Mouse (Mus musculus): Measurements from ENCODE around the gene Kcnk16. TPM values are rescaled to one million over a fixed set of nuclear protein-coding genes. Genes with fewer than 3 reads are reported as not detected.

Kcnk16 gene
- polyA plus RNA-seq, 1 experiment from 2014 or later = 5.5 TPM

DNA sequence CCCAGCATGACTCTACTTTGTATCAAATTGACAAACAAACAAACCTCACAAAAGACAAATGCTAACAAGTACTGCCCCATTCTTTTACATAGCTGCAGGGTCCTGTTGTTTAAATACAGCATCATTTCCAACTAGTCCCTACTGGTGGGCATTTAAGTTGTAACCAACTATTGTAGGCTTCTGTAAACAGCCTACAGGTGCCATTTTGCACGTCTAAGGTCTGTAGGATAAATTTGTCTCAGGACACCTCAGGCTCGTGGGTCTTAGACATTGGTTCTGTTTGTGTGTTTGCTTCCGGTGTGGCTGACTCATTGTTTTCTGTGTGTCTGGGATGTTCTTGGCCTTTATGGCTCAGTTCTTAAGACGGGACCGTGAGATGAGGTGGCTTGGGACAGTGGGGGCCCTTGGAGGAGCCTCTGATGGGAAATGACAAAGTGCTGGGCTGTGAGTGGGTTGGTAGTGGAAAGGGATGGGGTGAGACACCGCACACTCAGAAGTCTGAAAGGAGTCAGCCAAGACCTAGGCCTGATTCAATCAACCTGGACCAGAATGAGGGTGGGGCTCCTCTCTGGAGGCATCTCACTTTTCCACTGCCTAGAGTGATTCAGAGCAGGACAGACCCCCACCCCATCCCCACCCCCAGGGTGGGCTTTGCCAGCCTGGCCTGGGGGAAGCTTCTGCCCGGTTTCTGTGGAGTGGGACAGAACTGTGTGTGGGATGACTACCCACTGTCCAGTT lies 52.3 kb downstream of the Kcnk16 start:
- H3K9ac ChIP-seq (ENCODE audit: low read length) = no peak overlapping the region
- no peak; the same call in 1 of the 2 replicates for ATAC-seq (replicated peaks; ENCODE audit: low FRiP score, low TSS enrichment, low read depth)
- no peaks in the 10 kb centered on the region for H3K9me3 ChIP-seq (ENCODE audit: control insufficient read depth, low read length)
- H3K4me2 ChIP-seq (ENCODE audit: low read length) = no peak overlapping the region
- 88% methylated on average over 7 of the region's 7 CpGs for WGBS
- no peaks in the 10 kb centered on the region for H3K36me3 ChIP-seq (ENCODE audit: control insufficient read depth, insufficient read depth, low read length)
- H3K27me3 ChIP-seq (replicated peaks; ENCODE audit: control insufficient read depth, insufficient read depth, low read length) = no peaks in the 10 kb centered on the region
- no peak overlapping the region for H3K27ac ChIP-seq (ENCODE audit: low read depth)
- H3K4me3 ChIP-seq (ENCODE audit: low read depth, low read length) = no peak overlapping the region
- no peak for DNase-seq (ENCODE audit: low spot score)
- H3K4me1 ChIP-seq (replicated peaks; ENCODE audit: control insufficient read depth, insufficient read depth, low read length) = no peaks in the 10 kb centered on the region

GRCm38 (mm10) chr14:20215826-20216225 lies 53.2 kb downstream of the Kcnk16 start:
- no peak for ATAC-seq (replicated peaks; ENCODE audit: low FRiP score, low TSS enrichment, low read depth)
- H3K4me1 ChIP-seq (replicated peaks; ENCODE audit: control insufficient read depth, insufficient read depth, low read length) = no peaks in the 10 kb centered on the region
- H3K4me3 ChIP-seq (ENCODE audit: low read depth, low read length) = no peak overlapping the region
- no peak overlapping the region for H3K27ac ChIP-seq (ENCODE audit: low read depth)
- DNase-seq (ENCODE audit: low spot score) = no peak
- no peaks in the 10 kb centered on the region for H3K27me3 ChIP-seq (replicated peaks; ENCODE audit: control insufficient read depth, insufficient read depth, low read length)
- H3K36me3 ChIP-seq (ENCODE audit: control insufficient read depth, insufficient read depth, low read length) = no peaks in the 10 kb centered on the region
- H3K9me3 ChIP-seq (ENCODE audit: control insufficient read depth, low read length) = no peaks in the 10 kb centered on the region
- WGBS = 33% methylated on average over 5 of the region's 5 CpGs
- H3K4me2 ChIP-seq (ENCODE audit: low read length) = no peak overlapping the region
- H3K9ac ChIP-seq (ENCODE audit: low read length) = no peak overlapping the region

DNA sequence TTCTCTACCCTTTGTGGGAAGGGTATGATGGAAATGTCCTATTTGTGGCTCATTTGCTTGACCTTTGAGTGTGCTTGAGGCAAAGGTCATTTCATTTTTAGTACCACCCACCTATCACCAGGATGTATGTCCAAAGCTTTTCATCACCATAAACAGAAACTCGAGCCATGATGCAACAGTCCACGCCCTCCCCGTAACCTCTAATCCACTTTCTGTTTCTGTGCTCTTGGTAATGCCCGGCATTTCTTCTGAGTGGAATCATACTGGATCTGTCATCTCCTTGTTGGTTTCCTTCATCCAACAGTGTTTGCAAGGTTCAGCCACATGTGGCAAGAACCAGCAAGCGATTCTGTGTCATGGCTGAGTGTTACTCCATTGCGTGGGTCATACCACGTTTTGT lies 54.9 kb downstream of the Kcnk16 start:
- H3K36me3 ChIP-seq (ENCODE audit: control insufficient read depth, insufficient read depth, low read length) = no peaks in the 10 kb centered on the region
- no peak overlapping the region for H3K4me3 ChIP-seq (ENCODE audit: low read depth, low read length)
- WGBS = 80% methylated on average over 7 of the region's 7 CpGs
- no peaks in the 10 kb centered on the region for H3K4me1 ChIP-seq (replicated peaks; ENCODE audit: control insufficient read depth, insufficient read depth, low read length)
- no peak for ATAC-seq (replicated peaks; ENCODE audit: low FRiP score, low TSS enrichment, low read depth)
- H3K9me3 ChIP-seq (ENCODE audit: control insufficient read depth, low read length) = no peaks in the 10 kb centered on the region
- H3K27me3 ChIP-seq (replicated peaks; ENCODE audit: control insufficient read depth, insufficient read depth, low read length) = no peaks in the 10 kb centered on the region
- H3K4me2 ChIP-seq (ENCODE audit: low read length) = no peak overlapping the region
- H3K27ac ChIP-seq (ENCODE audit: low read depth) = no peak overlapping the region
- no peak for DNase-seq (ENCODE audit: low spot score)
- H3K9ac ChIP-seq (ENCODE audit: low read length) = no peak overlapping the region

- no peaks in the 10 kb centered on the region for H3K9me3 ChIP-seq (ENCODE audit: control insufficient read depth, low read length)
- H3K27ac ChIP-seq (ENCODE audit: low read depth) = no peak overlapping the region
- no peak overlapping the region for H3K4me3 ChIP-seq (ENCODE audit: low read depth, low read length)
- DNase-seq (ENCODE audit: low spot score) (no peak), ATAC-seq (replicated peaks; ENCODE audit: low FRiP score, low TSS enrichment, low read depth) (no peak)
- no peaks in the 10 kb centered on the region for H3K27me3 ChIP-seq (replicated peaks; ENCODE audit: control insufficient read depth, insufficient read depth, low read length)
- H3K4me2 ChIP-seq (ENCODE audit: low read length) = no peak overlapping the region
- WGBS = 41% methylated on average over 9 of the region's 9 CpGs
- H3K9ac ChIP-seq (ENCODE audit: low read length) = no peak overlapping the region
- H3K36me3 ChIP-seq (ENCODE audit: control insufficient read depth, insufficient read depth, low read length) = no peaks in the 10 kb centered on the region
- H3K4me1 ChIP-seq (replicated peaks; ENCODE audit: control insufficient read depth, insufficient read depth, low read length) = 0 out of 2 replicates have a peak, but pooled peaks cover 7% of the 10 kb centered on the region
Observed at GRCm38 (mm10) chr14:20211754-20212601, 57.0 kb downstream of the Kcnk16 start.

Other genes with a start within 250 kb of the Kcnk16 start
- 13.1 and 13.7 TPM in 2 replicates for gene Saysd1, start 130.7 kb downstream of the Kcnk16 start, polyA plus RNA-seq (2014; fragmentation: Nextera tagmentation; extraction: Ambion mirVana)
- gene Kcnk5, start 87.4 kb downstream of the Kcnk16 start, polyA plus RNA-seq (2014; fragmentation: Nextera tagmentation; extraction: Ambion mirVana) = 5.6 and 7.3 TPM in 2 replicates
- gene Nudt13, start 25.5 kb upstream of the Kcnk16 start, polyA plus RNA-seq (2014; fragmentation: Nextera tagmentation; extraction: Ambion mirVana) = 13.3 and 18.2 TPM in 2 replicates
- 58.1 and 62.7 TPM in 2 replicates for gene Ecd, start 78.9 kb upstream of the Kcnk16 start, polyA plus RNA-seq (2014; fragmentation: Nextera tagmentation; extraction: Ambion mirVana)
- gene Fam149b, start 79.0 kb upstream of the Kcnk16 start, polyA plus RNA-seq (2014; fragmentation: Nextera tagmentation; extraction: Ambion mirVana) = 33.5 and 34.5 TPM in 2 replicates
- 130 and 147 TPM in 2 replicates for gene Dnajc9, start 119.7 kb upstream of the Kcnk16 start, polyA plus RNA-seq (2014; fragmentation: Nextera tagmentation; extraction: Ambion mirVana)
- gene Mrps16, start 124.4 kb upstream of the Kcnk16 start, polyA plus RNA-seq (2014; fragmentation: Nextera tagmentation; extraction: Ambion mirVana) = 96.7 and 103 TPM in 2 replicates
- gene Cfap70, start 183.0 kb upstream of the Kcnk16 start, polyA plus RNA-seq (2014; fragmentation: Nextera tagmentation; extraction: Ambion mirVana) = 0.08 and 0.36 TPM in 2 replicates
- gene Anxa7, start 210.9 kb upstream of the Kcnk16 start, polyA plus RNA-seq (2014; fragmentation: Nextera tagmentation; extraction: Ambion mirVana) = 41.4 and 46.2 TPM in 2 replicates
- gene Mss51, start 227.7 kb upstream of the Kcnk16 start, polyA plus RNA-seq (2014; fragmentation: Nextera tagmentation; extraction: Ambion mirVana) = 0.95 and 1.0 TPM in 2 replicates